Mouse (Mus musculus) testis, postnatal 10 days (tissue): ENCODE results near the gene Dclk2.

Experiments used
- DNase-seq: peaks from one replicate; pipeline ENCODE4 v3.0.0; 2021; ENCODE audit warnings: low spot score

Gene Dclk2

DNA sequence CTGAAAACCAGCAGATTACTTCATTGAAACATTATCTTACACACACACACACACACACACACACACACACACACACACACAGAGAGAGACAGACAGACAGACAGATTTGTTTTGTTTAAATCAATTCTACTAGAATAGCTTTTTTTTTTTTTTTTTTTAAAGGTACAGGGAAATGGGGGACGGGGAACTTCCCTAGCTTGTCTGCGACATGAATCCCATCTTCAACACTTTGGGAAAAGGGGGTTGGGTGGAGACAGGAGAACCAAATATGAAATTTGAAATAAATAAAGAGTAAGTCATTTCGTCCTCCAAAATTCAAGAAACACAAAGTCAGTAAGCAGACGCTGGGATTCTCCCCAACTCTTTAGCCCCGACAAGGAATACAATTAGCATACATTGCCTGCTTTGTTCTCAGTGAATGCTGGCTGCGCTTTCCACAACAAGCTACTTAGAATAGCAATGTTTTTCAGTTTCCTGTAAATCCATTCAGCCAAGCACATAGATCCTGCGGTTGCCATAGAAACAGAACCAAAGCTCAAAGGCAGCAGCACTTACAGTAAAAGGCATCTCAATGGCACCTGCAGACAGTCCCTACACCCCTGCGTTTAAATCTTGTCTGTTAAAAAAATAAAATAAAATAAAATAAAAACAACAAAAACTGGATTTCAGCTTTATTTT, 75.7 kb downstream of the Dclk2 start:
- DNase-seq: no peak

DNA sequence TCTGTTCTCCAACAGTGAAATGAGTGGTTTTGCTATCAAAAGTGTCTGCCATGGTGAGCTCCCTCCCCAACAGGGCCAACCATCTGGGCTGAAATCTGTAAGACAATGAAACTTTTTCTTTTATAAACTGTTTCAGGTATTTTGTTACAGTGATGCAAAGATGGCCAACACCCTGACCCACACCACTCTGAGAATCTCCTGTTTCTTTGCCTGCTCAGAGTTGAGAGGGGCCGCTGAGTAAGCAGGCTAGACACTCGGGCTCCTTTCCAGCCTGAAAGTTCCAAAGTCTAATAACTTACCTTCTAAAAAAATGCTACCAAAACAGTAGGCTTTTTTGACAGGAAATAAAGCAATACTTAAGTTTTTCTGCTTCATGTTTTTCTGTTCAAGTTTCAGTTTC, 78.2 kb downstream of the Dclk2 start:
- no peak for DNase-seq

DNA sequence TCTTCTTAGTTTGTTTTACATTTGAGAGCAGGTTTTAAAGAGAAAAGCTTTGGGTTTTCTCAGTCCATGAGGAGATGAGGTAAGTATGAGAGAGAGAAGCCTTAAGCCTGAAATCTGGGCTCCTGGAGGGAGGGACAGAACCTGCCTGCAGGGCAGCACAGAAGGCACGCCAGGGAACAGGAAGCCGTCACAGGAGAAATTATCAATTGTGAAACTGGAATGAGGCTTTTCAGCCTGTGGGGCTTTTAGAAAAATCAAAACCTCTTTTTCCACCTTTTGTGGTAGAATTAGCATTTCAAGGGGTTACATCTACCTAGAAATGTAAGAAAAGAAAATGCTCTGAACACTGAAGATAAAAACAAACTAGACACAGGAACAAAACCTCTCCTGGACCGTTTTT, 81.0 kb downstream of the Dclk2 start:
- no peak for DNase-seq

DNA sequence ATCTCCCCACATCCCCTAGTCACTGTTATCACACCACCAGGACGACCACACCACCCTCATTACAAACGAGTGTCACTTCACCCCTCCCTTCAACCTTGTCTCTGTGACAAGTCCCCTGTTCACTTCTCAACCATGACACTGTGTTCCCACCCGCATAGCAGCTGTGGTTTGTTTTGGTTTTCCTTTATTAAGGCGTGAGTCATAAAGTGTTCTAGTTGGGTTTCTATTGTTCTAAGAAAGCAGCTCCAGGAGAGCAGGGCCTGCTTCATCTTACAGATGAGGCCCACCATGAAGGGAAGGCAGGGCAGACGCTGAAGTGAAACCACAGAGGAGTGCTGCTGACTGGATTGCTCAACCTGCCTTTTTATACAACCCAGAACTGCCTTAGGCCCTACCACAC, 83.3 kb downstream of the Dclk2 start:
- DNase-seq: no peak

DNA sequence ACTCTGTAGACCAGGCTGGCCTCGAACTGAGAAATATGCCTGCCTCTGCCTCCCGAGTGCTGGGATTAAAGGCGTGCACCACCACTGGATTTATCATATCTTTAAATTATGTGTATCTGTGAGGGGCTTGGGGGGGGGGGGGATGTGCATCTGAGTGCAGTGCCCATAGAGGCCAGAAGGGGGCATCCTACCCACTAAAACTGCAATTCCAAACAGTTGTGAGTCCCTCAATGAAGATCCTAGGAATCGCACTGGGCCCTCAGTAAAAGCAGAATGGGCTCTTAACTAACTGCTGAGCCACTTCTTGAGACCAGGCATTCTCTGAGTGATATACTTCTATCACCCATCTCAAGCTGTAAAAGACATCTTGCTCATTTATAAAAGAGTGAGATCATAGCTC, 85.5 kb downstream of the Dclk2 start:
- DNase-seq: no peak

DNA sequence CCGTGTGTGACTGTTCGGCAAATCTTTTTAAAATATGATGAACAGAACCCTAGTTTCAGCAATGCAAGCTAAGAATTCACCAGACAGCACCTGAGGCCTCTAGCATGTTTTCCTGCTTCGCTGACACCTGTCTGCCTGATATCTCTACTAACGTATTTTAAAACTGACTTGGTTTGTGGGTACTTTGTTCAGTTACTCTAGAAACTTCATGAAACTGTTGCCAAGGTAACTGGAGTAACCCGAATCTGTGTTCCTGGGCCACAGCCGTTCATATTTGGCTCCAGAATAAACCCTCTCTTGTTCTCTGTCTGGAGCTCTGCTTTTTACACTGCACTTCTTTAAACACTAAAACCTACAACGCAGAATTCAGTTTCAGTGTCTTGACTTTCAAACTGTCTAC, 86.3 kb downstream of the Dclk2 start:
- DNase-seq: no peak

DNA sequence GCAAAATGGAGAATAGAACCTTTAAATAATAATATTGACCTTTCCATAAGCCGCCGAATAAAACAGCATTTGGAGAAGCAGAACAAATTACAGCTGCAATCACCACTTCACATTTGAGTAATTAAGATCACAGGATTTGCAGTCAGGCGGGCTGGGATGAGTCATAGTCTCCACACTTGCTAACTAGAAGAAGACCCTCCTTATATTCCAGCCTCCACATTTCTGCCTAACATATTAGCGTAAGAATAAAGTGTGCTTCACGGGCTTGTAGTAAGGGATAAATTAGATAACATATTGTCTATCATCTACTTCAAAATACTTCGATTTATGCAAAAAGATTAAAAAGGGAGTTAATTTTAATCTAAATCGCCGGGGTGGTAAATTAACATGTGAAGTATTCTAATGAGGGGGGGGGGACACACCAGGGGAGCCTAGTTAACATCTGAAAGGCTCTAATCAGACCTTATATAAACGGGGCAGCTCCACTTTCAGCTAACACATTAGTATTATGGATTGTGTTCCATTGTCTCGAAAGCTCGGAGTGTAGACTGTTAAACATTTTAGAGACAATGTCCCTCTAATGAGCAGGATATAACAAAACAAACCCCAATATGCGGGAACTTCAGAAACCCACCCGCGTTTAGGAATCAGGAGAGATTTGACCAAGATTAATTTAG, 87.9 kb downstream of the Dclk2 start:
- no peak for DNase-seq

DNA sequence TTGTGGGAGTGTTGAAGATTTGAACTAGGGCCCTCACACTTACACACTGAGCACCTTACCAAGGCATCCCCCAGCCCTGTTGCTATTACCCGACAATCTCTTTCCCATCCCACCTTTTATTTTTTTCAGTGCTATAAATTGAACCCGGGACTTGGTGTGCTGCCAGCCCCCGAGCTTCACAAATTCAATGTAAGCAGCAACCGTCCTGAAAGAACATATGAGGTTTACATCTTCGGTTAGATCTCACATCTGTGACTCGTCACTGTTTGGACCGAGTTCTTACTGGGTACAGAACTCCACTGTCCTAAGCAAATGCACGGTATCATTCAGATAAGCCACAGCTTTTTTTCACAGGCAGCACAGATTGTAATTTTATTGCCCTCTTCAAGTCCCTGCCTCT, 88.5 kb downstream of the Dclk2 start:
- DNase-seq: no peak

DNA sequence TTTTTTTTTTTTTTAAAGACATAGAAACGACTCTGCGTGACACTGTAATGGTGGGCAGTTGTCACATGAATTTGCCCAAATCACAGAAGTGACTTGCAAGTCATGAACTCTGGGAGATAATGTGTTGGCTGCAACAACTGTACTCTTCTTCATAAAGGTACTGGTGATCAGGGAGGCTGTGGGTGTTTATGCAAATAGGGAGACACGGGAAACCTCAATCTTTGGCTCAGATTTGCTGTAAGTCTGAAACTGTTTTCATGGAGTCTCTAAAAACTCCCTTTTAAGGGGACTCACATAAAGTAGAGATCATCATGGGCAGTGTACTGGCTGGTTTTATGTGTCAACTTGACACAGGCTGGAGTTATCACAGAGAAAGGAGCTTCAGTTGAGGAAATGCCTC, 93.1 kb downstream of the Dclk2 start:
- no peak for DNase-seq

DNA sequence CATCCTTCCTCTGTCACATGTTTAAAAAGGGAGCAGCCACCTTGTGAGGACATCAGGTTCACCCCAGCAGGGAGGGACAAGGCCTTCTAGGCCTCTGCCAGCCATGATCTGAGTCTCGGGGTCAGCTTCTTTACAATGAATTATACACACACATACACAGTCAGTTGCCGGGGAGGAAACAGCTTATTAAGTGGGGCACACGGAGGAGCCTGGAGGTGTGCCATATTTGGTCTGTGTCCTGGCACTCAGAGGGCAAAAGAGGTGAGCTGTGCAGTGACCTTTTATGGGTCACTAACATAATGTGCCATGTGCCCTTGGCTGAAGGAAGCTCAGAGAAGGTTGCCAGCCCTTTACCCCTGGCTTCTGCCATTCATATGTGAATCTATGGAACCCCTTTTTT, 99.3 kb downstream of the Dclk2 start:
- no peak for DNase-seq

DNA sequence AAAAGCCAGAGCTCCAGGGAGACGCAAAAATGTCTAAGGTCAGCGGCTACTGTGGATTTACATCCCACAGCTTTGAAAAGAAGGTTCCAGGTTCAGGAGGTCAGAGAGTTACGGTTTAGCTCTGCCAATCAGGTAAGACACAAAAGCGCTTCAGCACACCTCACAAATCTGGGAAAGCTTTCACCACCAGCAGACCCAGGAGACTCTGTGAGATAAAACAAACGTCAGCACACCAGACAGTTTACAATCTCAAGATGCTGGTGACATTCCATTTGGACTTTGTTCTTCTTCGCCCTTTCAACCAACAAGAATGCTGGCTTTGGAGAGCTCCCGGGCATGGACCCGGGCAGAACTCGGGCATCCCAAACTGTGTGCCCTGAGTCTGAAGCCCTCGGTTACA, 100.3 kb downstream of the Dclk2 start:
- DNase-seq: no peak

DNA sequence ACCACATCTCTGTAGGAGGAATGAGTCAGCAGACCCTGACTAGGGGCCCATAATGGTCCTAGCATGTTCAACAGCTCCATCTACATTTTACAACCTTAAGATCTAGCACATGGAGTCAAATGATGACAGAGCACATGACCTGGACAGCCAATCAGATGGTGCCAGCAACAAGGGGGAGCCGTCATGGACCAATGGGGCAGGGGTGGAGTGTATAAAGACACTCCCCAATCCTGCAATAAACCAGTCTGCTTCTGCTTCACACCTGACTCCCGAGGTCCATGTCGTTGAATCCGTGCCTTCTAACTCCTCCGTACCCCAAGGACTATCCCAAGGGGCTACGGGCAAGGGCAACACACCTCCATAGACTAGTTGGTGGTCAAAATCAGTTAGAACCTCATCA, 101.3 kb downstream of the Dclk2 start:
- DNase-seq: no peak

DNA sequence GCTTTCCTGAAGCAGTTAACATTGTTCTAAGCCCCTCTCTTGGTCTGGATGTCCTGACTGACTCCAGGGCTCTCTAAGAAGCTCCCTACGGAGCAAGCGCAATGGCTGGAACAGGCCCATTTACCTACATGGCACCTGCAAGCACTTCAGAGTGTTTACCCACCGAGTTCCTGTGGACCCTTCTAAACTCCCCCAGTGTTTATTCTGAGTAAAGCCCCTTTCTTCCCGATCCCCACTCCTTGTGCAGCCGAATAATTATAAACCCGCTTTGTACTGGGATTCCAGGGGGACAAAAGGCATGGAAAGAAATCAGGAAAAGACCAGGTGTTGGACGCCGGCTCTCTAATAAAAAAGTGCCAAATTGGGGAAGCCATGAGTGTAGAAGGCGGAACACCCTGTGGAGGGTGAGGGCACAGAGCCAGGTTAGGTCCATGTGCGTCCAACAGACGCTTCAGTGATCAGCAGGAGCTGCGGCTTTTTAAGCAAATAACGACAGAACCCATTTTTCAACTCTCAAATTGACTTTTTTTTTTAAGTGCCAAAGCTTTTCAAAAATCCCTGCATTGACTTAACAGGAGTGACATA, 102.6 kb downstream of the Dclk2 start:
- DNase-seq: no peak

DNA sequence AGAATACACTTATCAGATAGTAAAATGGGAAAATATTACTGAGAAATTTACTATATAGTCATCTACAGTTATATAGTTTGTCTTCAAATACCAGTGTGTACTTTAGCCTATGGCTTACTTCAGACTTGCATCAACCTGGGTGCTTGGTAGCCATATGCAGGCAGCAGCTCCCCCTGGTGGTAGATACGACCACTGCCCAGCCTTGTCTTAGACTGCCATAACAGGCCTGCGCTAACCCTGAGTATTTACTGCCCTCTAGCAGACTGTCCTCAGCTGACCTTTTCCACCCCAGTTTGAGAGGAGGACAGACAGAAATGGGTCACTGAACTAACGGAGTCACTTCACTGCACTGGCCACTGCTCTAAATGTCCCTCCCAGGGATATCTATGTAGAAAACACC, 108.0 kb downstream of the Dclk2 start:
- peak; percentile 70 for DNase-seq

DNA sequence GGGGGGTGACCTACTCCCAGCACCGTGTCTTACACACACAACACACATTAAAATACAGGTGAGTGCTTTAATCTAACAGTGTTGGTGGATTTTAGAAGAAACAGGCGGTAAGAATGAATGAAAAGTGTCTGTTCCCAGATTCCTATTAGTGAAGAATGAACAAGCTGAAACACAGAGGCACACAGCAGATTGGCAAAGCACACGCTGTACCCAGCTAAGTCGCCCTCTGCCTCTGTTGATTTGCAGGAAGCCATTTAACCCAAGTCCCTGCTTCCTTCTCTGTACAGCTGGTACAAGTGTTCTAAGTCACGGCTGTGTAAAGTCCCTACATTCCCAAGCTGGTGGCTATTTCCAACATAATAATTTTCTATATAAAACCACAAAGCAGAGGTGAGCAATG, 109.7 kb downstream of the Dclk2 start:
- DNase-seq: no peak

DNA sequence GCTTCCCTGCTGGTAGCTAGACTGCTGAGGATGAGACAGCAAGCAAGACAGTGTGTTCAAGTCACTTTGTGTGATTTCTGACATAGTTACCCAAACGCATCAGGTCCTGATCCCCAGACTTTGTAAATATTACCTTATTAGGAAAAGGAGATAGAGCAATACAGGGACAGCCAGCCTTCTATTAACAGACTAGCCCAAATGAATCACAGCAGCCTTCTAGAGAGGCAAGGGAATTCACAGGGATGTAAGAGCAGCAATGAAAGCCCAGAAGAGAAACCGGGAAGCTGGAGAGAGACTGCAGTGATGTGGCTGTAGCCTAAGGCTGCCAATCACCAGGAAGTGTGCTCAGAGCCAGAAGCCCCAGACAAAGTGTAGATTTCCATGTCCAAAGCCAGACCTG, 111.0 kb downstream of the Dclk2 start:
- no peak for DNase-seq

DNA sequence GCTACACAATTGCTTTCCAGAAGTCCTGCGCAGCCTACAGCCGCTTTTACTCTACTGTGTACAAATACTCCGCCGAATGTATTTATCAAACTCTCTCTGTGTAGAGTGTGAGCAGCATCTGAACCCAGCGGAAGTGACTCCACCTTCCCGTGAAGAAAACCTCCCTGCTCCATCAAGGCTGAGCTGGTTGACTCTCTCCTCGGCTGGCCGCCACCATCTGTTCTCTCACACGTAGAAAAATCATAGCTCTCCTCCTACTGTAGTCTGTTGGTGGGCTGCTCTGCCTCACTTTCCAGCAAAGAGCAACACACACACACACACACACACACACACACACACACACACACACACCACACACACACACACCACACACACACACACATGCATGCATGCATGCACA, 111.5 kb downstream of the Dclk2 start:
- DNase-seq: no peak

DNA sequence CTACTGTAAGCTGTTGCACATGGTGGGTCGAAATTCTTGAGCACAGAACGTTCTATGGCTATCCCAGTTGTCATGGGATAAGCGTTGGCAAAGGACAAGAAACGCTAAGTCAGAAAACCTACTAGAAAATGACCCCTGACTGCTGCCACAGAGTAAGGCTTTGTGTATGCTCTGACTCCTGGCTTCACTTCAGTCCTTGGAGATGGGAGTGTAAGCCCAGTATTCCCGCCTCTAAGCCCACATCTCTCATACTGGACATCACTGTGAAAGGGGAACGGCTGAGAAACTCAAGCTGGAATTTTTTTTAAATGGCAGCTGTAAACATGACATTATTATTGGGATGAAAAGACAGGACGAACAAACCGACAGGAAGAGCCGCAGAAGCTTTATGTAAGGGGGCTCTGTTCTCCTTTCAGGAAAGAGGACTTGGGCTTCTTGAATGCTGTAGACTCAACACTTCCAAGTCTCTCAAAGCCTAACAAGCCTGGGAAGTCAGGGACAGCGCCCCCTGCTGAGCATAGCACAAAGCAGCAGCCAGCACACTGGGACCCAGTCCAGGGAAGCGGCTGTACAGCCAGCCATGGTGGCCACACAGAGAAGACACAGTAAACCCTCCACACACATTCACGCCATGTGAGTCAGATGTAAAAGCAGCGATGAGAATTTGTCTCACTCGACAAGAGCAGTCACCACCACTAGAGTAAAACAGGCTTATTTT, 112.7 kb downstream of the Dclk2 start:
- DNase-seq: no peak

DNA sequence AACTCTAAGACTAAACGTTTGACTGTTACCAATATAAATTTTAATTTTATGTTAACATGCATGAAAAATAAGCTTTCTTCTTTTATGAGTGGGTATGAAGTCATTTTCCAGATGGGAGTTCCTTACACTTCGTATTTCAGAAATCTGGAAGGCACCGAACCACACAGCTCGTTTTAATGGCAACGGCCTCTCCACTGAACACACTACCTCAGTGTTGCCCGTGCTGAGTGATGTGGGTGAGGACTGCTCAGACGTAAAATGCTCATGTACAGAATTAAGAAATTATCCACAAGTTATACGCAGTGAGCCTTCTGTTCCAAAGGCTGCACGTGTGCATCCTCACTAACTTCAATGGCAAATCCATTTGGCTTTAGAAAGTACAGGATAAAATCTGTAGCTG, 113.8 kb downstream of the Dclk2 start:
- DNase-seq: no peak

DNA sequence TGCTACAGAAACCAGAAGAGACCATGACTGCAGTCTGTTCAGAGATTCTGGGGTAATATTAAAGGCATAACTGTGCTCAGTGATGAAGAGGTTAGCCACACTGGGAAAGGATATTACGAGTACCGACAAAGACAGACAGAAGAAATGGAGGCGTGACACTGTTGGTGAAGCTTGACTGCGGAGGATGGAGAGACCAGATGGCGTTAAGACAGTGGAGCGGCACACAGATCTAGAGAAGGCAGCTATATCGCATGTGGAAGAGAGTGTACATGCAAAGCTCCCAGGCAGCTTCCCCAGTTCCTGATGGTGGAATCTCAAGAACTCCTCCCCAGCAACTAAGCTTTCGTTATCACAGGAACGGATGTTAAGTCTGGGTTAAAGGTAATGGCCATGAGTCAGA, 116.4 kb downstream of the Dclk2 start:
- no peak for DNase-seq

DNA sequence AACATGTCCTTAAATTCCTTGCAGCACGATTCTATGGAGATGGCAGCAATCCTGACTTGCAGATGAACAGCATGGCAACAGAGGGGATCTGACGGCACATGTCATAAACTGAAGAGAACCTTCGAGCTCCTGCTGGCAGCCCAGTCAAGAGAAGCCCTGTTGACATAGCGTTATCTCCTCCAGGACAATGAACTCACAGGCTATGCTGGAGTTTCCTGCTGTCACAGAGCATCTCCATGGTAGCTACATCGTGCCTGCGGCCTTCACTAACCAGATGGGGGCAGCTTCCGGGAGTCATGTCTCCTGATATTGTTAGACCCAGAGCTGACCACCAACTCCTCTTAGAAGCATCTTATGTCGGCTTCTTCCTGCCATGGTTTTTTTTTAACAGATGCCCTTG, 117.8 kb downstream of the Dclk2 start:
- DNase-seq: no peak

DNA sequence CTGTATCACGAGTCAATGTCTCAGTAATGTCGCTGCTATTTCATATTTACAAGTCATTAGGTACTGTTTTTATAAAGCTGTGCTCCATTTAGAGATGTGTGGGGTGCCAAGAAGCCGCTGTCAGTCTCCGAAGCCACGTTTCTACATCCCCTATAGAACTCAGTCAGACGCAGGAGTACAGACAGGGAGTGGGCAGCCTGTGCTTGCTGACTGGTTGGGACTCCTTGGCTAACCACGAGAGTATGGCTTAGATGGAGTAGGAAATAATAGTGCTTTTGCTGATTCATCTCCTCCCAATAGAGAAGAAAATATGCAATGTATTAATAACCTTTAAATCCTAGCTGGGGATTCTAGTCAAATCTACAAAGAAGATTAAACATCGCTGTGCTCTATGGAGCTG, 119.8 kb downstream of the Dclk2 start:
- no peak for DNase-seq

DNA sequence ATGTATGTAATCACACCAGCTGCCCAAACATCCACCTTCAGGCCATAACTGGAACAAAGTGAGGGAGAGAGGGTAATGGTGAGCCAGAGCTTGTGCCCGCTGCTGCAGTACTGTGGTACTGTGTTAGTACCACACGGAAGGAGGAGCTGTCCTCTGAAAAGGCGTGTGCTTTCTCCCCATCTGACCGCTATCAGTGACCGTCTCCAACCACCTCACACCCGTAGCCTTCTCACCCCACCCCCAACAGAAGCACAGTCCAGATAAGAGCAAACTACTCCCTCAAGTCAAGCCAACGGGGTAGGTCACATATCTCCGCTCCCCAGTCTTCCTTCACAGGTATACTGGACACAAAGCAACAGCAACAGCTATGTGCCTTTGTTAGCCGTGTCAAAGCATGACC, 121.6 kb downstream of the Dclk2 start:
- no peak for DNase-seq
